Mouse (Mus musculus): ENCODE measurements around the gene Rint1. TPM values are rescaled to one million over a fixed set of nuclear protein-coding genes. Genes with fewer than 3 reads are reported as not detected.

Rint1 gene
- 10 to 100 TPM; 13.9 to 14.8 TPM for total RNA-seq (2023)

DNA sequence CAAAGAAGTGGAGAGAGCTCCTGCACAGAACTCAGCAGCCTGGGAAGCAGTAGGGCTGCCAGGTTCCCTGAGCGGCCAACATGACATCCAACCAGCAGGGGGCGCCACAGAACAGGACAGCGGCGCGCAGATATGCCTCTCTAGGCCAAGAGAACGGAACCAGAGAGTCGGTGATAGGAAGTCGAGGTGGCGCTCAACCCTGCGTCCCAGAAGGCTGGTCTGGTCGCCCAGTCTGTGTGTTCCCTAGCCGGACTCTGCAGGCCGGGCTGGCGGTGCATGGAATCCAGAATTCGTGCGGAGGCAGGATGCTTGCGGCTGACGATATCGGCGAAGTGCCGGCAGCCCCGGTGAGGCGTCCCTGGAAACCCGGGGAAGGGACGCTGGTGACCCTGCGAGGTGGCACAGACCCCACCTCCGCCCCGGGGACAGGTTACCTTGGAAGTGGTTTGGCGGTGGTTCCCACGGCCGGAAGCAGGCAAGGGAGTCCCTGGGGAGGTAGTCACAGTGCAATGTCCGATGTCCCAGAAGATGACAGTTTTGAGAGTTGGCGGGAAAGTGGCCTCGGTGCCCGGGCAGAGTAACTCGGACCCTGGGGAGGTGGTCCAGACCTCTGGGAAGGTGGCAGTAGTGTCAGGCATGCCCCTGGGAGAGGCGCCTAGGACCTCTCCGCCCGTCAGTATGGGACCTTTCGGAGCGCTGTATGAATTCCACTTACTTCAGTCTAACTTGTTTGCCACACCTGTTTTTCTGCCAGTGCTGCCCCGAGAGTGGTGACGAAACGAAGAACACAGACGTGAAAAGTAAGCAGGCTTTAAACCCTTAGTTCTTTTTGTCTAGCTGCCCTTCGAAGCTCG lies at the start of gene Rint1:
TSS of gene Rint1 (plus strand) at position 176 of the 854 bp plus-strand sequence.

DNA sequence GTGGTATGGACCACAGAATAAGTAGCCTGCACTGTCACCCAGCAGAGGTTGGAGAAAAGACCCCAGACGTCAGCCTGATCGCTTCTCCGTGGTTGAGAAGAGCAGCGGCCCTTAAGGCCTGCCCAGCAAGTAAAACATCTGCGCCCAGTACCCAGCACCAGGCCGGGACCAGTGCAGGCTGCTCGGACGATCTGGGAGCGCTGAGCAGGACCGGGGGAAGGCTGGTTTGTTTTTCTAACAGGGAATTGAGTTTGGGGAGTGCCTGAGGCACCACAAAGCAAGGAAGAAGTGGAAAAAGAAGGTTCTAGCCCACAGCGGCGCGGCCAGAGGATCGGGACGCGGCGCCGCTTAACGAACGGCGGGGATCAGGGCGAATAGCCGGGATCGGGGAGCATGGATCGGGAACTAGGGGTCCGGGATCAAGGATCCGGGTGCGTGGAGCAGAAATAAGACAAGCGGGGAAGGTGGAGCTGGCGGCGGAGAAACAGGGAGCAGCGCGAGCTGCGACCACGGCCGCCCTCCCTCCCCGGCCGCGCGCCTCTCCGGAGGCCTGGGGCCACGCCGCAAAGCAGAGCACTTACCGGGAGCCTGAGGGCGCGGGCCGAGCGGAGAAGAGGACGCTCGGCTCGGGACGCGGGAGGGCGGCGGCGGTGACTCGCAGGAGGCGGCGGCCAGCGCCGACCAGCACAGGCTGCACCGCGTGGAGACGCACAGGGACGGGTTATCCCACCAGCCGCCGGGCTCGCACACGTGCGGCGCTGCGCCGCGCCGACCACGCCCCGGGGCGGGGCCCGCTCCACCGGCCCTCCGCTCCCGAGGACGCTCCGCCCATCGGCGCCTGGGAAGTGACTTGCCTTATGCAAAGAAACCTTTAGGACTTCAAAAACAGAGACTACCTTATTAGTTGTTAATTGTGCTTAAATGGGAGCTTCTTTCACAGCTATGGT lies 4.3 kb upstream of the Rint1 start, which contains the start of gene Pus7:
TSS of gene Pus7 (minus strand) at position 781 of the 947 bp plus-strand sequence.

DNA sequence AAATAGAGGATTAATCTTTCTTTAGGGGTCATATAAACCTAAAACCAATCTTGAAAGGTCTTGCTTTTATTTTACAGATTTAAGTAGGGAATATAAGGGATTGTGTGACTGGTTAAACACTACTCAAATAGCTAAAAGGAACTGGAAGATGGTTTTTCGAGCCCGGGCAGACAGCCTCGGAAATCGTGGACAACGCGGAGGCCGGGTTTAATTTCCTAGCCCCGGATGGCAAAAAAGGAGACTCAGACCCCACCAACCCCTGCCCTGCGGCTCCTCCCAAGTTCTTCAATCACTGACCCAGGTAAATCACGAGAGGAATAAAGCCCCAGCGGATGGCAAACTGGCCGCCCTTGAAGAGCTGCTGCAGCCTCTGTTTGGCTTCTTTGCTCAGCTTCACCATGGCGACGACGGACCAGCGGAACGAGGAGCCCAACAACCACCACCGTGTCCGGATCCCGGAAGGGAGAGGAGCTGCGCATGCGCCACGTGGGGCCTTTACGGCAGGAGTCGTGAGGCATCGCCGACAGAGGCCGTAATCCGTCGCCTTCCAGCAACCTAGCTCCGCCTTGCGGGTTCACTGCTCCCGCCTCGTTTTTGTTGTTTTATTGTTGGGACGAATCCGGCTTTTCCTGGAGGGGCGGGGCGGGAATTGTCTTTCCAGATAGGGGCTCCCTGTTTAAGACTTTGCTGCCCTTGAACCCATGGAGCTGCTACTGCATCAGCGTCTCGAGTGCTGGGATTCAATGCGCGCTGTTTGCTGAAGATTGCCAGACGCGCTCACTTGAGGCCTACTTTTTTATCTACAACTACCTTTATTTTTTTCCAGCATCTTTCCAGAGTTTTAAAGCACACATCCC lies 56.4 kb downstream of the Rint1 start, which contains the start of gene Tomm7:
TSS of gene Tomm7 (minus strand) at position 488 of the 857 bp plus-strand sequence.

Other genes starting within 250 kb of the Rint1 start
- 10 to 100 TPM; 24.6 to 26.8 TPM for gene Srpk2, start 103.1 kb upstream of the Rint1 start, total RNA-seq (2023)
- gene Pus7, start 4.0 kb upstream of the Rint1 start, total RNA-seq (2023) = 1 to 10 TPM; 7.0 to 7.6 TPM
- 10 to 100 TPM; 42.1 to 47.7 TPM for gene Tomm7, start 56.5 kb downstream of the Rint1 start, total RNA-seq (2023)
- 10 to 100 TPM; 35.3 TPM for gene Fam126a, start 243.0 kb downstream of the Rint1 start, total RNA-seq (2023)